Mouse (Mus musculus): Measurements from ENCODE around the gene Trib3. TPM values are rescaled to one million over a fixed set of nuclear protein-coding genes. Genes with fewer than 3 reads are reported as not detected.
"Not testable (repeated sequence)": the region's sequence is repeated elsewhere in the genome, so short reads cannot be mapped to it uniquely, and the experiment has no call there.

Gene Trib3
- polyA plus RNA-seq, 1 experiment, result 6.1 TPM

DNA sequence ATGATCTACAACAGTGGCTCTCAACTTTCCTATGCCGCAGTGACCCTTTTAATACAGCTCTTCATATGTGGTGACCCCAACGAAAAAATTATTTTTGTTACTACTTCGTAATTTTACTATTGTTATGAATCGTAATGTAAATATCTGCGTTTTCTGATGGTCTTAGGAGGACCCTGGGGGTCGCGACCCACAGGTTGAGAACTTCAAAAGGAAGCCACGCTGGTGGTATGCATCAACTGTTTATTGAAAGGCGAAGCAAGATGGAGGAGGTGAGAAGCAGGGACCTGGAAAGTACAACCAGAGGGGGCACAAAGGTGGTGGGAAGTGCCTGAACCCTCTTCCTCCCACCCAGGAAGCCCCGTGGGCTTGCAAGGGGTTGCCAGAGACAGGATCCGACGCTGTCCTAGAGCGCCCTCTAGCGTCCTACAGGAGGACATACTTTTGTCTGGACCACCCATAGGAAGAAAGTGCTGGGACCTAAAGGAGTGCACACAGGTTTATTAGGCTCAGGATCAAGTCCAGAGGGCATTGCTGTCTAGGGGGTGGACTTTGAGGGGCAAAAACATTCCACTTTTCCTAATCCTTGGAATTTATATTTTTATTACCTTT is 24.8 kb upstream of the Trib3 start:
- Histone ChIP-seq H3K4me3 (replicated peaks; ENCODE audit: extremely low read depth, low read depth, low read length) (no peak overlapping the region), H3K4me1 (ENCODE audit: control insufficient read depth, insufficient read depth, low read length) (peaks cover 2% of the 10 kb centered on the region; the same call in 1 of the 2 replicates)
- 29% methylated on average over 14 of the region's 14 CpGs for WGBS
- peak; percentile 50 for DNase-seq
- no peak for TF ChIP-seq POLR2A (IDR thresholded peaks at IDR 0.05; ENCODE audit: borderline replicate concordance, extremely low read depth, low read depth, low read length)
- peak; percentile 94 for TF ChIP-seq CTCF (IDR thresholded peaks at IDR 0.05; ENCODE audit: insufficient read depth, low read length)

DNA sequence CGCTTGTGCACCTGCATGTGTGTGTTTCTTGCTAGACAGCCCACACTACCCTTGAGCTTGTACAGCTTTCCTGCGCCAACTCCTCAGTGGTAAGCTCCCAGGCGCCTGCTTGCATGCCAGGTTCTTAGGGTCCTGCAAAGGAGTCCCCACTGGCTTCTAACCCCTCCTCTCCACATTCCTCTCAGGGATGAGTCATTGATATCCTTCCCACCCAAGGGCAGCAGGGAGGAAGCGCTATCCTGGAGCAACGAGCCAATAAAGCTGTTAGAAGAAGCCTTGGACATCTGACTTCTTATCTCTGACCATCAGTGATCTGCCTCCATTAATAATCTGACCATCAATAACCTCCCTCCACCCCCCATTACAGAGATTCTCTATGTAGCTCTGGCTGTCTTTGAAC is 24.1 kb upstream of the Trib3 start:
- Histone ChIP-seq H3K4me3 (replicated peaks; ENCODE audit: extremely low read depth, low read depth, low read length) (no peak overlapping the region), H3K4me1 (ENCODE audit: control insufficient read depth, insufficient read depth, low read length) (peaks cover 4% of the 10 kb centered on the region; the same call in 1 of the 2 replicates)
- TF ChIP-seq POLR2A (IDR thresholded peaks at IDR 0.05; ENCODE audit: borderline replicate concordance, extremely low read depth, low read depth, low read length) (no peak), CTCF (IDR thresholded peaks at IDR 0.05; ENCODE audit: insufficient read depth, low read length) (no peak)
- WGBS, result 68% methylated on average over 5 of the region's 5 CpGs
- DNase-seq, result no peak

GRCm38 (mm10) chr2:152363245-152364147 is 19.7 kb upstream of the Trib3 start:
- H3K4me3 ChIP-seq (replicated peaks; ENCODE audit: extremely low read depth, low read depth, low read length), result no peak overlapping the region
- WGBS, result 8% methylated on average over 17 of the region's 17 CpGs
- peak; percentile 88 for TF ChIP-seq CTCF (IDR thresholded peaks at IDR 0.05; ENCODE audit: insufficient read depth, low read length)
- no peak for TF ChIP-seq POLR2A (IDR thresholded peaks at IDR 0.05; ENCODE audit: borderline replicate concordance, extremely low read depth, low read depth, low read length)
- DNase-seq, result peak; percentile 71
- H3K4me1 ChIP-seq (ENCODE audit: control insufficient read depth, insufficient read depth, low read length), result peaks cover 11% of the 10 kb centered on the region

GRCm38 (mm10) chr2:152361193-152361592 is 17.4 kb upstream of the Trib3 start:
- peaks cover 11% of the 10 kb centered on the region for H3K4me1 ChIP-seq (ENCODE audit: control insufficient read depth, insufficient read depth, low read length)
- WGBS, result 89% methylated on average over 8 of the region's 8 CpGs
- H3K4me3 ChIP-seq (replicated peaks; ENCODE audit: extremely low read depth, low read depth, low read length), result no peak overlapping the region
- no peak for DNase-seq
- TF ChIP-seq CTCF (IDR thresholded peaks at IDR 0.05; ENCODE audit: insufficient read depth, low read length), result no peak
- no peak for TF ChIP-seq POLR2A (IDR thresholded peaks at IDR 0.05; ENCODE audit: borderline replicate concordance, extremely low read depth, low read depth, low read length)

- TF ChIP-seq CTCF (IDR thresholded peaks at IDR 0.05; ENCODE audit: insufficient read depth, low read length) (no peak), POLR2A (IDR thresholded peaks at IDR 0.05; ENCODE audit: borderline replicate concordance, extremely low read depth, low read depth, low read length) (peak; percentile 28; the same call in 1 of the 2 replicates)
- peak; percentile 79 for DNase-seq
- WGBS, result 2% methylated on average over 7 of the region's 7 CpGs
These were observed 16.5 kb upstream of the Trib3 start for GRCm38 (mm10) chr2:152360271-152360775.

DNA sequence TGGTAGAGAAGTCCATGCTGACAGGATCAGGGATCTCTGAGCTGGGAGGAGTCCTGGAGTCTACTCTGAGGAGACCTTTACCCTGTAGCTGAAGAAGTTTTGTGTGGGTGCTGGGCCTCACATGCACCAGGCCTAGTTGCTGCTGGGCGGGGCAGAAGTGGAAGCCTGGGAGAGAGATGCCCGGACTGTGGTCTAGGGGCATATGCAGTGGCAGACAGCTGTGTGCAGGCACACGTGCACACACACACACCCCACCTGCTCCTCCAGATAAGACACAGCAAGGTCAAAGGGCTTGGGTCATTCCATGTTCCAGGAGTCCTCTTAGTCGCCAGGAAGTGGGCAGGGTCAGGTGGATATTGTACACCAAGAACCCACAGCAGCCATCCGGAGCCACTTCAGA is 15.8 kb upstream of the Trib3 start:
- DNase-seq, result no peak
- Histone ChIP-seq H3K4me1 (ENCODE audit: control insufficient read depth, insufficient read depth, low read length) (peaks cover 11% of the 10 kb centered on the region), H3K4me3 (replicated peaks; ENCODE audit: extremely low read depth, low read depth, low read length) (no peak overlapping the region)
- 48% methylated on average over 5 of the region's 5 CpGs for WGBS
- TF ChIP-seq CTCF (IDR thresholded peaks at IDR 0.05; ENCODE audit: insufficient read depth, low read length), result no peak
- no peak for TF ChIP-seq POLR2A (IDR thresholded peaks at IDR 0.05; ENCODE audit: borderline replicate concordance, extremely low read depth, low read depth, low read length)

More at GRCm38 (mm10) chr2:152360271-152360775, 16.5 kb upstream of the Trib3 start:
- no peak overlapping the region for H3K4me3 ChIP-seq (replicated peaks; ENCODE audit: extremely low read depth, low read depth, low read length)
- peaks cover 11% of the 10 kb centered on the region for H3K4me1 ChIP-seq (ENCODE audit: control insufficient read depth, insufficient read depth, low read length)

DNA sequence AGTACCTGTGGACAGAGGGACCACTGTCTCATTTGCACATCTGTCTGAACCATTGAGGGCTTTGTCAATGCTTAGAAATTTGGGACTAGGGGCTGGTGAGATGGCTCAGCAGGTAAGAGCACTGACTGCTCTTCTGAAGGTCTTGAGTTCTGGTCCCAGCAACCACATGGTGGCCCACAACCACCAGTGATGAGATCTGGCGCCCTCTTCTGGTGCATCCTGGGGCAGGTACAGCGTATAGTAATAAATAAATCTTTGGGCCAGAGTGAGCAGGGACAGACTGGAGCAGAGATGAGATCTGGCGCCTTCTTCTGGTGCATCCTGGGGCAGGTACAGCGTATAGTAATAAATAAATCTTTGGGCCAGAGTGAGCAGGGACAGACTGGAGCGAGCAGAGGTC is 15.1 kb upstream of the Trib3 start:
- DNase-seq, result not testable (repeated sequence)

DNA sequence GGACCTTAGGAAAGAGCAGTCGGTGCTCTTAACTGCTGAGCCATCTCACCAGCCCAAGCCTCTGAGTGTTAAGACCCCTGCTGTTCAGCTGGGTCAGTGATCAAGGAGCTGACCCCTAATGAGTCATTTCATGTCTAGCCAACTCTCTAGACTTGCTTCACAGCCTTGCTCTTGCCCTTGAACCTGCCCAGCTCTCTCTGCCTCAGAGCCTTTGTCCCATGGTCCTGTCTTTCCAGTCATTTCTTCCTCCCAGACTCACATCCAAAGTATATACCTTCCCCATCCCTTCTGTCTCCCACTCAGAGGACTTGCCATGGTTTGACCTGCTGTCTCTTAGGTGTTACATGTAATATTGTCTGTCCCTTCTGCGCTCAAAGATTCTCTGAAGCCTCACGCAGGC is 13.4 kb upstream of the Trib3 start:
- no peak for TF ChIP-seq CTCF (IDR thresholded peaks at IDR 0.05; ENCODE audit: insufficient read depth, low read length)
- H3K4me3 ChIP-seq (replicated peaks; ENCODE audit: extremely low read depth, low read depth, low read length), result no peak overlapping the region
- no peak for DNase-seq
- H3K4me1 ChIP-seq (ENCODE audit: control insufficient read depth, insufficient read depth, low read length), result peaks cover 7% of the 10 kb centered on the region
- 85% methylated on average over 3 of the region's 3 CpGs for WGBS

More for the DNA sequence above, 15.1 kb upstream of the Trib3 start:
- H3K4me3 ChIP-seq (replicated peaks; ENCODE audit: extremely low read depth, low read depth, low read length), result not testable (repeated sequence)
- WGBS, result 91% methylated on average over 5 of the region's 5 CpGs
- peaks cover 11% of the 10 kb centered on the region for H3K4me1 ChIP-seq (ENCODE audit: control insufficient read depth, insufficient read depth, low read length)

DNA sequence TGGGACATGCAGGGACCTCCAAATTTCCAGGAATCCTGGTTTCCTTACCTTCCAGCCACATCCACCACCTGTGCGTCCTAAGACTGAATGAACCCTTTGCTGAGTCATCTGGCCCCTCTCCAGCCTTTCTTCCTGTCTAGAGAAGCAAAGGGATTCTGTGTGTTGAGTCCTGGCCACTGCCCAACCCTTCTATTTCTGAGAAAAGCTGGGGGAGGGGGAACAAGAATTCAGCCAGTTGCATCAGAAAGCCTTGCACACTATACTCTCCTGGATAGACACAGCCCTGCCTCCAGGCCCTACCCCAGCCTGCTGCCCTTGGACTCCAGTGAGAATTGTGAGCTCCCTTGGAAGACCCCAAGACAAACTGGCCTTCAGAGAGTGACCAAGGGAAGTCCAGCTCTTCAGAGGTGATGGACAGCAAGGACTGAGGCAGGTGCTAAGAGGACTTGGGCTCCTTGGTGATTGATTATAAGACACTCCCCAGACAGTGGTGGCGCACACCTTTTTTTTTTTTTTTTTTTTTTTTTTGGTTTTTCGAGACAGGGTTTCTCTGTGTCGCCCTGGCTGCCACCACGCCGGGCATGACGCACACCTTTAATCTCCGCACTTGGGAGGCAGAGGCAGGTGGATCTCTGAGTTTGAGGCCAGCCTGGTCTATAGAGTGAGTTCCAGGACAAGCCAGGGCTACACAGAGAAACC is 6.2 kb upstream of the Trib3 start:
- no peak overlapping the region for H3K4me3 ChIP-seq (replicated peaks; ENCODE audit: extremely low read depth, low read depth, low read length)
- no peaks in the 10 kb centered on the region for H3K4me1 ChIP-seq (ENCODE audit: control insufficient read depth, insufficient read depth, low read length)
- DNase-seq, result peak; percentile 39
- TF ChIP-seq POLR2A (IDR thresholded peaks at IDR 0.05; ENCODE audit: borderline replicate concordance, extremely low read depth, low read depth, low read length) (no peak), CTCF (IDR thresholded peaks at IDR 0.05; ENCODE audit: insufficient read depth, low read length) (no peak)
- WGBS, result 77% methylated on average over 8 of the region's 8 CpGs
